Mouse (Mus musculus): ENCODE data around the gene Adamts17. TPM values are rescaled to one million over a fixed set of nuclear protein-coding genes. Genes with fewer than 3 reads are reported as not detected.
A peak's percentile ranks its signal among the peaks of the same experiment; 100 is the strongest.

Adamts17 gene
- total and polyA plus RNA-seq, 3 experiments: under 0.01 TPM; not detected in 2

DNA sequence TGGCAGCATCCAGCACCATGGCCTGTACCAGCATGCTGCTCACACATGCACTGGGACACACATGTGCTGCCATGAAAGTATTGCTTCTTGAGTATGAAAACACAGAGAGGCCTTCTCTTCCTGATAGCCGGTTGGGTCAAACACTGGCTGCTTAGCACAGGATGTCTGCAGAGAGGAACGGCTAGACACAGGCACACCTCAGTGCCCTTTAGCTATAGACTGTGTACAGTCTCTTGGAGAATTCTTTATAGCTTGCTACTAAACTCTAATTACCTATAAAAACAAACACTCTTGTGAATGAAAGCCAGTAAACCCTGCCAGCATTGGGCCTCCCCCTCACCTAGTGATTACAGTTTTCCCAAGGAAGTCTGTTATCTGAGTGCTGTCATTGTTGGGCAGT is 131.4 kb downstream of the Adamts17 start:
- peaks cover 24% of the 10 kb centered on the region for H3K9me3 ChIP-seq (replicated peaks)
- H3K36me3 ChIP-seq (replicated peaks): no peaks in the 10 kb centered on the region
- no peaks in the 10 kb centered on the region for H3K27me3 ChIP-seq (ENCODE audit: insufficient read depth, low read length)
- no peaks in the 10 kb centered on the region for H3K4me1 ChIP-seq (ENCODE audit: insufficient read depth, low read depth, low read length)
- TF ChIP-seq TAL1 (conservative IDR thresholded peaks at IDR 0.05; ENCODE audit: low read depth, low read length): no peak
- H3K4me3 ChIP-seq (ENCODE audit: low read depth, low read length): no peak overlapping the region
- ATAC-seq (ENCODE audit: extremely low read depth, insufficient number of reproducible peaks, low FRiP score, poor library complexity, severe bottlenecking): peak; percentile 1; the same call in 1 of the 2 replicates
- DNase-seq (ENCODE audit: low spot score): no peak

DNA sequence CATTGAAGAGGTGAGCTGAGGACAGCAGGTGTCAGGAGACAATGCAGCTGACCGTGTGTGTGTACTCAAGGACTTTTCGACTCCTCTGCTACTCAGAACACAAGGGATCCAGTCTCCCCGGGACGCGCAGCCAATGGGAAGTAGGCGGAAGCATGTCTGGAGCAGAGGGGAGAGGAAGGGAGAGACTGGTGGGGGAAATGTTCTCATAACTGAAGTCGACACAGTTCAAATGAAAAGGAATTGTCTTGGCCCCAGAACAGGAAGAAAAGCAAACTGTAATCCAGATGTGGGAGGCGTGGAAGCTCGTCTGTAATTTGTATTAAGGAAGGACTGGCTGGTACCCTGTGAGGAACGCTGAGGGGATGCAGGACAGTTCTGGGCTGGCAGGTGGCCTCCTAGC is 135.3 kb downstream of the Adamts17 start:
- no peak for ATAC-seq (ENCODE audit: extremely low read depth, insufficient number of reproducible peaks, low FRiP score, poor library complexity, severe bottlenecking)
- Histone ChIP-seq H3K27me3 (ENCODE audit: insufficient read depth, low read length) (no peaks in the 10 kb centered on the region), H3K36me3 (replicated peaks) (no peaks in the 10 kb centered on the region), H3K9me3 (replicated peaks) (peaks cover 22% of the 10 kb centered on the region), H3K4me1 (ENCODE audit: insufficient read depth, low read depth, low read length) (no peaks in the 10 kb centered on the region), H3K4me3 (ENCODE audit: low read depth, low read length) (no peak overlapping the region)
- DNase-seq (ENCODE audit: low spot score): no peak
- TF ChIP-seq POLR2AphosphoS5 (IDR thresholded peaks at IDR 0.05; ENCODE audit: insufficient replicate concordance, low read depth, low read length): no peak
- TF ChIP-seq TAL1 (conservative IDR thresholded peaks at IDR 0.05; ENCODE audit: low read depth, low read length): no peak
- no peak for TF ChIP-seq CTCF (IDR thresholded peaks at IDR 0.05; ENCODE audit: low read depth, low read length)
- no peak for TF ChIP-seq GATA2 (IDR thresholded peaks at IDR 0.05; ENCODE audit: borderline replicate concordance, low read depth, low read length)
- no peak for TF ChIP-seq GATA1 (IDR thresholded peaks at IDR 0.05; ENCODE audit: borderline replicate concordance, low read length)

DNA sequence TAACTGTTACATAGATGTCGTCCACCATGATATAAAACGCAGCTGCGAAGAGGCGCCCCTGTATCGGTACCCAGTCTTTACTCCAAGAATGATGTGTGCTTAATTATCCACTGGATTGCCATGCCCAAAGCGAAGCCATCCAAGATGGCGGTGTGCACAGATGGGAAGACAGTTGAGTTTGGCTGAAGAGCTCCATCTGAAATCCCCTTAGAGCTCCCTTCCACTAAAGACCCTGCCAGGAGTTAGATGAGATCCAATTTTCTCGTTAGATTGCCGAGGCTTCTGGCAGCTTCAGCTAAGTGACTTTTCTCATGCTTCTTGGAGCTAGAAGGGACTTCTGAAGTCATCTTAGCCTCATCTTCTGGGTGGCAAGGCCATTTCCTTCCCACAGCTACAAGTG is 136.8 kb downstream of the Adamts17 start:
- no peak for TF ChIP-seq GATA1 (IDR thresholded peaks at IDR 0.05; ENCODE audit: borderline replicate concordance, low read length)
- TF ChIP-seq TAL1 (conservative IDR thresholded peaks at IDR 0.05; ENCODE audit: low read depth, low read length): no peak
- TF ChIP-seq GATA2 (IDR thresholded peaks at IDR 0.05; ENCODE audit: borderline replicate concordance, low read depth, low read length): no peak

DNA sequence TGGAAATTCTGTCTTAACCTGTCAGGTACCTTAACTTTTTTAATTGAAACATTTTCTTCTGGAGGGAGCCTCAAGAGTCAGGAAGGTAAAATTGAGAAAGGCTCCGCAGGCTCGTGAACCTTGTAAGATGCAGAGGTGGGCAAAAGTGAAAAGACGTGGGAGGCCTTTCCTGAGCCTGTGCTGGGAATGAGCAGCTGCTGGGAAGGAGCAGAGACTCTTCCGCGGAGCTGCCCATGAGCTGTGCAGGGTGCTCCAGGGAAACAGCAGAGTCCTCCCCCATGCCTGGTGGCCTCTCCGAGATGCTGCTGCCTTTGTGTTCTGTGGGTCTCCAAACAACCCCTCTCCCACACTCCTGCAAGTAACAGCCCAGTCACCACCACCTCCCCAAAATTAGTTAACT is 142.1 kb downstream of the Adamts17 start:
- Histone ChIP-seq H3K4me3 (ENCODE audit: low read depth, low read length) (no peak overlapping the region), H3K4me1 (ENCODE audit: insufficient read depth, low read depth, low read length) (no peaks in the 10 kb centered on the region), H3K27me3 (ENCODE audit: insufficient read depth, low read length) (no peaks in the 10 kb centered on the region), H3K9me3 (replicated peaks) (peaks cover 7% of the 10 kb centered on the region), H3K36me3 (replicated peaks) (no peaks in the 10 kb centered on the region)
- DNase-seq (ENCODE audit: low spot score) (no peak), ATAC-seq (ENCODE audit: extremely low read depth, insufficient number of reproducible peaks, low FRiP score, poor library complexity, severe bottlenecking) (no peak)
- no peak for TF ChIP-seq POLR2AphosphoS5 (IDR thresholded peaks at IDR 0.05; ENCODE audit: insufficient replicate concordance, low read depth, low read length)
- TF ChIP-seq CTCF (IDR thresholded peaks at IDR 0.05; ENCODE audit: low read depth, low read length): no peak
- no peak for TF ChIP-seq GATA1 (IDR thresholded peaks at IDR 0.05; ENCODE audit: borderline replicate concordance, low read length)
- TF ChIP-seq GATA2 (IDR thresholded peaks at IDR 0.05; ENCODE audit: borderline replicate concordance, low read depth, low read length): no peak
- no peak for TF ChIP-seq TAL1 (conservative IDR thresholded peaks at IDR 0.05; ENCODE audit: low read depth, low read length)

More for the DNA sequence above, 136.8 kb downstream of the Adamts17 start:
- Histone ChIP-seq H3K4me3 (ENCODE audit: low read depth, low read length) (no peak overlapping the region), H3K27me3 (ENCODE audit: insufficient read depth, low read length) (no peaks in the 10 kb centered on the region), H3K4me1 (ENCODE audit: insufficient read depth, low read depth, low read length) (no peaks in the 10 kb centered on the region), H3K9me3 (replicated peaks) (peaks cover 22% of the 10 kb centered on the region), H3K36me3 (replicated peaks) (no peaks in the 10 kb centered on the region)
- ATAC-seq (ENCODE audit: extremely low read depth, insufficient number of reproducible peaks, low FRiP score, poor library complexity, severe bottlenecking): no peak
- DNase-seq (ENCODE audit: low spot score): no peak

DNA sequence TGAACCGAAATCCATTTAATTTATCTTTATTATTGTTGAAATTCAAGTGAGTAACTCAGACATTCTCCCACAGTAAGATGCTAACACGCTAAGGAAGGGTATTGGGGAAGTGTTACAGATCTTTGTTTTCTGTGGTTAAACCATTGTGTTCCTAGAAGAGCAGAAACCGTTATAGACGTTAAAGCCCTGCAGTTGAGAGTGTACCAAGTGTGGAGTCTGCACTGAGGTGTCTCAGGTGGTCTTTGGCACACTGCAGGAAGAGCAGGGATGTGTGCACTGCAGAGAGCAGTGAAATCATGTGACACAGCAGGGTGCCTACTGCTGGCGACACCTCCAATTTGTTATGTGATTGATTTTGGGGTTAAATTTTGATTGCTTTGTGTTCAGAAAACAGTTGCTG is 142.5 kb downstream of the Adamts17 start:
- TF ChIP-seq TAL1 (conservative IDR thresholded peaks at IDR 0.05; ENCODE audit: low read depth, low read length): no peak
- H3K9me3 ChIP-seq (replicated peaks): peaks cover 7% of the 10 kb centered on the region
- ATAC-seq (ENCODE audit: extremely low read depth, insufficient number of reproducible peaks, low FRiP score, poor library complexity, severe bottlenecking) (no peak), DNase-seq (ENCODE audit: low spot score) (no peak)
- no peak overlapping the region for H3K4me3 ChIP-seq (ENCODE audit: low read depth, low read length)
- H3K36me3 ChIP-seq (replicated peaks): no peaks in the 10 kb centered on the region
- H3K4me1 ChIP-seq (ENCODE audit: insufficient read depth, low read depth, low read length): no peaks in the 10 kb centered on the region
- H3K27me3 ChIP-seq (ENCODE audit: insufficient read depth, low read length): no peaks in the 10 kb centered on the region

DNA sequence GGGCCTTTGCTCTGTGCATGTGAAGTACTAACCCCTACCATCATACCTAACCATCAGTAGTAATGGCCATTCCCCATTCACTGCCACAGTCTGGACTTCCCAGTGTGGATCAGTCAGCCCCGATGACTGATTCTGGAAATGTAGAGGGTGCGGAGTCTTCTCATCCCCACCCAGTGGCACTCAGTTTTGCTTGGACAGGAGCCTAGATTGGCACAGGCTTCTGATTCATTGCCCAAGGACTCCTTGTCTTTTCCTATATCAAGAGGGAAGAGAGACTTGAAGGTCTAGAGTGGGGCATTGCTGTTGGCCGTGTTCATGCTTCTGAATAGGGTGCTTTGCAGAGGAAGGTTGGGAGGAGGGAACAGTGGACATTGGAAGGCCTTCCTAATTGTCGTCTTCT is 148.1 kb downstream of the Adamts17 start:
- Histone ChIP-seq H3K27me3 (ENCODE audit: insufficient read depth, low read length) (no peaks in the 10 kb centered on the region), H3K36me3 (replicated peaks) (no peaks in the 10 kb centered on the region), H3K9me3 (replicated peaks) (peaks cover 9% of the 10 kb centered on the region), H3K4me3 (ENCODE audit: low read depth, low read length) (no peak overlapping the region), H3K4me1 (ENCODE audit: insufficient read depth, low read depth, low read length) (no peaks in the 10 kb centered on the region)
- no peak for TF ChIP-seq GATA1 (IDR thresholded peaks at IDR 0.05; ENCODE audit: borderline replicate concordance, low read length)
- TF ChIP-seq TAL1 (conservative IDR thresholded peaks at IDR 0.05; ENCODE audit: low read depth, low read length): no peak
- TF ChIP-seq CTCF (IDR thresholded peaks at IDR 0.05; ENCODE audit: low read depth, low read length): no peak
- TF ChIP-seq GATA2 (IDR thresholded peaks at IDR 0.05; ENCODE audit: borderline replicate concordance, low read depth, low read length): no peak
- no peak for TF ChIP-seq POLR2AphosphoS5 (IDR thresholded peaks at IDR 0.05; ENCODE audit: insufficient replicate concordance, low read depth, low read length)
- ATAC-seq (ENCODE audit: extremely low read depth, insufficient number of reproducible peaks, low FRiP score, poor library complexity, severe bottlenecking) (no peak), DNase-seq (ENCODE audit: low spot score) (no peak)

DNA sequence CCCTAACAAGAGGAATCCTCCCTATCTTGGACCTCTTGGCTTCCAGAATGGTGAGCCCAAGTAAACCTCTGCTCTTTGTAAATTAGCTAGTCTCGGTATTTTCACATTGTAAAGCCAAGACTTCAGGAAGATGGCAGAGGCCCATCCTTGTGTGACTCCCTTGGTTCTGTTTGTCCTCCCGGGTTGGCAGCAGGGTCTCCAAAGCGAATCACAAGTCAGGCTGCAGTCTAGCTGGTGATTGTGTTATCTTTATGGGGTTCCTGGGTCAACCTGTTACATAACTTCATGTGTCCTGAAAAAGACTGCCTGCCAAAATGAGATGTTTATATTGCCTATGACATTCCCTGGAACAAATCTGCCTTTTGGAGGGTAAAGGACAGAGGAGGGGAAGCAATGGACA is 148.9 kb downstream of the Adamts17 start:
- DNase-seq (ENCODE audit: low spot score): no peak
- Histone ChIP-seq H3K4me3 (ENCODE audit: low read depth, low read length) (no peak overlapping the region), H3K36me3 (replicated peaks) (no peaks in the 10 kb centered on the region), H3K27me3 (ENCODE audit: insufficient read depth, low read length) (no peaks in the 10 kb centered on the region), H3K4me1 (ENCODE audit: insufficient read depth, low read depth, low read length) (no peaks in the 10 kb centered on the region), H3K9me3 (replicated peaks) (peaks cover 9% of the 10 kb centered on the region)
- ATAC-seq (ENCODE audit: extremely low read depth, insufficient number of reproducible peaks, low FRiP score, poor library complexity, severe bottlenecking): no peak
- TF ChIP-seq CTCF (IDR thresholded peaks at IDR 0.05; ENCODE audit: low read depth, low read length): no peak
- no peak for TF ChIP-seq GATA2 (IDR thresholded peaks at IDR 0.05; ENCODE audit: borderline replicate concordance, low read depth, low read length)
- no peak for TF ChIP-seq TAL1 (conservative IDR thresholded peaks at IDR 0.05; ENCODE audit: low read depth, low read length)
- no peak for TF ChIP-seq GATA1 (IDR thresholded peaks at IDR 0.05; ENCODE audit: borderline replicate concordance, low read length)
- TF ChIP-seq POLR2AphosphoS5 (IDR thresholded peaks at IDR 0.05; ENCODE audit: insufficient replicate concordance, low read depth, low read length): no peak
